Mouse (Mus musculus) urinary bladder, postnatal 14 days (tissue): ENCODE measurements around the gene Fam219a.

Experiments used
- DNase-seq: peaks from one replicate; pipeline ENCODE4 v3.0.0; 2021; ENCODE audit warnings: low spot score

Fam219a gene

GRCm38 (mm10) chr4:41504325-41504724 lies 65.0 kb downstream of the Fam219a start:
- DNase-seq = no peak

GRCm38 (mm10) chr4:41502986-41503412 lies 66.3 kb downstream of the Fam219a start, which contains the start of gene AI464131:
AI464131 (minus strand) TSS chr4:41503076.
- peak; percentile 100 for DNase-seq

GRCm38 (mm10) chr4:41502171-41502940 lies 67.0 kb downstream of the Fam219a start:
- peak; percentile 31 for DNase-seq

GRCm38 (mm10) chr4:41500787-41501186 lies 68.6 kb downstream of the Fam219a start:
- no peak for DNase-seq

GRCm38 (mm10) chr4:41499619-41500018 lies 69.7 kb downstream of the Fam219a start:
- DNase-seq = no peak

- DNase-seq = no peak
Measured at GRCm38 (mm10) chr4:41498921-41499391, 70.4 kb downstream of the Fam219a start.

GRCm38 (mm10) chr4:41497995-41498845 lies 71.1 kb downstream of the Fam219a start:
- no peak for DNase-seq

- no peak for DNase-seq
Measured at GRCm38 (mm10) chr4:41497579-41497978, 71.8 kb downstream of the Fam219a start.

- no peak for DNase-seq
Measured at GRCm38 (mm10) chr4:41497046-41497445, 72.3 kb downstream of the Fam219a start.

GRCm38 (mm10) chr4:41495850-41496249 lies 73.5 kb downstream of the Fam219a start:
- DNase-seq = no peak

- DNase-seq = no peak
Measured at GRCm38 (mm10) chr4:41495076-41495475, 74.3 kb downstream of the Fam219a start.

GRCm38 (mm10) chr4:41494378-41494777 lies 75.0 kb downstream of the Fam219a start:
- DNase-seq = no peak

- DNase-seq = no peak
Measured at GRCm38 (mm10) chr4:41493464-41494116, 75.7 kb downstream of the Fam219a start.

- no peak for DNase-seq
Measured at GRCm38 (mm10) chr4:41492951-41493350, 76.4 kb downstream of the Fam219a start.

GRCm38 (mm10) chr4:41481601-41482017 lies 87.7 kb downstream of the Fam219a start:
- peak; percentile 77 for DNase-seq

- DNase-seq = peak; percentile 72
Measured at GRCm38 (mm10) chr4:41480254-41480653, 89.1 kb downstream of the Fam219a start.

- peak; percentile 38 for DNase-seq
Measured at GRCm38 (mm10) chr4:41479456-41479804, 89.9 kb downstream of the Fam219a start.

GRCm38 (mm10) chr4:41478751-41479455 lies 90.4 kb downstream of the Fam219a start:
- no peak for DNase-seq

GRCm38 (mm10) chr4:41477648-41478160 lies 91.6 kb downstream of the Fam219a start:
- DNase-seq = no peak

- DNase-seq = no peak
Measured at GRCm38 (mm10) chr4:41471384-41471689, 98.0 kb downstream of the Fam219a start.

- DNase-seq = no peak
Measured at GRCm38 (mm10) chr4:41470684-41471383, 98.5 kb downstream of the Fam219a start.
